Mouse (Mus musculus): ENCODE measurements at regions not wholly inside any gene's neighbourhood (a gene's known extent, or its start where the extent isn't known, plus 50 kb on each side); places are given as distances from the start of the nearest gene placed in this dataset.

GRCm38 (mm10) chr8:86342016-86342684 lies 238.3 kb downstream of the Abcc12 start:
- no peak overlapping the region for H3K4me3 ChIP-seq (ENCODE audit: low read depth, low read length)
- H3K27ac ChIP-seq (ENCODE audit: low read depth), result no peak overlapping the region
- DNase-seq (ENCODE audit: low spot score), result no peak

GRCm38 (mm10) chr8:86338574-86339264 lies 241.8 kb downstream of the Abcc12 start:
- no peak for TF ChIP-seq EP300 (IDR thresholded peaks at IDR 0.05; ENCODE audit: low read depth)
- no peak for TF ChIP-seq CTCF (IDR thresholded peaks at IDR 0.05; ENCODE audit: low read depth)
- WGBS, result 85% methylated on average over 18 of the region's 18 CpGs
- no peaks in the 10 kb centered on the region for H3K9me3 ChIP-seq (replicated peaks; ENCODE audit: control insufficient read depth, low read length)
- no peak for DNase-seq (ENCODE audit: low spot score)
- H3K4me1 ChIP-seq (ENCODE audit: control insufficient read depth, insufficient read depth), result no peaks in the 10 kb centered on the region
- H3K4me2 ChIP-seq (ENCODE audit: low read depth, low read length), result no peak overlapping the region
- H3K27ac ChIP-seq (ENCODE audit: low read depth), result no peak overlapping the region
- H3K36me3 ChIP-seq (replicated peaks; ENCODE audit: control insufficient read depth, insufficient read depth, low read length), result no peaks in the 10 kb centered on the region
- no peak overlapping the region for H3K9ac ChIP-seq (replicated peaks; ENCODE audit: low read depth, low read length)
- H3K27me3 ChIP-seq (ENCODE audit: control insufficient read depth, insufficient read depth, low read length), result no peaks in the 10 kb centered on the region
- no peak overlapping the region for H3K4me3 ChIP-seq (ENCODE audit: low read depth, low read length)
- no peak for ATAC-seq (ENCODE audit: insufficient read depth, low read depth)

More at GRCm38 (mm10) chr8:86342016-86342684, 238.3 kb downstream of the Abcc12 start:
- Histone ChIP-seq H3K4me1 (ENCODE audit: control insufficient read depth, insufficient read depth) (no peaks in the 10 kb centered on the region), H3K9me3 (replicated peaks; ENCODE audit: control insufficient read depth, low read length) (0 out of 2 replicates have a peak, but pooled peaks cover 7% of the 10 kb centered on the region), H3K9ac (replicated peaks; ENCODE audit: low read depth, low read length) (no peak overlapping the region), H3K27me3 (ENCODE audit: control insufficient read depth, insufficient read depth, low read length) (no peaks in the 10 kb centered on the region), H3K36me3 (replicated peaks; ENCODE audit: control insufficient read depth, insufficient read depth, low read length) (no peaks in the 10 kb centered on the region), H3K4me2 (ENCODE audit: low read depth, low read length) (no peak overlapping the region)
- no peak for ATAC-seq (ENCODE audit: insufficient read depth, low read depth)
- no peak for TF ChIP-seq CTCF (IDR thresholded peaks at IDR 0.05; ENCODE audit: low read depth)
- no peak for TF ChIP-seq EP300 (IDR thresholded peaks at IDR 0.05; ENCODE audit: low read depth)
- 52% methylated on average over 8 of the region's 8 CpGs for WGBS

DNA sequence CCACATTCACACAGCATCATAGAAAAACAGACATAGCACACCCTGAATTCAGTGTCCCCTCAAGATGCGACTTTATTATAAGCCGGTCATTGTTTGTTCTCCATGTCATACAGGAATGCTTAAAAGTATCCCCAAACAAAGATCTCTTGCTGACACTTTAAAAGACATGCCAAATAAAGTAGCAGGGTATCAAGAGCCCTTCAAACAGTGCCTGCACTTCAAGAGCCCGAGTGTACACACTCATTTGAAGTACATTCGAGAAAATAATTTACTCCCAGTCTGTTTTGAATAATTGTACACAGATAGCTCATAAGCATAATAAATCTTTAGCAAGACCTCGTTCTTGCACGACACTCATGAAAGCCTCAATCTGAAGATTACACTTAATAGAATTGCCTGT lies 249.1 kb downstream of the Abcc12 start:
- no peaks in the 10 kb centered on the region for H3K27me3 ChIP-seq (ENCODE audit: control insufficient read depth, insufficient read depth, low read length)
- 76% methylated on average over 6 of the region's 6 CpGs for WGBS
- H3K27ac ChIP-seq (ENCODE audit: low read depth), result no peak overlapping the region
- H3K9ac ChIP-seq (replicated peaks; ENCODE audit: low read depth, low read length), result no peak overlapping the region
- ATAC-seq (ENCODE audit: insufficient read depth, low read depth) (no peak), DNase-seq (ENCODE audit: low spot score) (no peak)
- H3K36me3 ChIP-seq (replicated peaks; ENCODE audit: control insufficient read depth, insufficient read depth, low read length), result no peaks in the 10 kb centered on the region
- no peaks in the 10 kb centered on the region for H3K9me3 ChIP-seq (replicated peaks; ENCODE audit: control insufficient read depth, low read length)
- H3K4me1 ChIP-seq (ENCODE audit: control insufficient read depth, insufficient read depth), result no peaks in the 10 kb centered on the region
- no peak overlapping the region for H3K4me2 ChIP-seq (ENCODE audit: low read depth, low read length)
- TF ChIP-seq CTCF (IDR thresholded peaks at IDR 0.05; ENCODE audit: low read depth) (no peak), EP300 (IDR thresholded peaks at IDR 0.05; ENCODE audit: low read depth) (no peak)
- no peak overlapping the region for H3K4me3 ChIP-seq (ENCODE audit: low read depth, low read length)

GRCm38 (mm10) chr8:86328626-86329025 lies 251.9 kb downstream of the Abcc12 start:
- no peak for DNase-seq (ENCODE audit: low spot score)
- Histone ChIP-seq H3K4me2 (ENCODE audit: low read depth, low read length) (no peak overlapping the region), H3K9me3 (replicated peaks; ENCODE audit: control insufficient read depth, low read length) (no peaks in the 10 kb centered on the region), H3K4me1 (ENCODE audit: control insufficient read depth, insufficient read depth) (no peaks in the 10 kb centered on the region), H3K27ac (ENCODE audit: low read depth) (no peak overlapping the region), H3K9ac (replicated peaks; ENCODE audit: low read depth, low read length) (no peak overlapping the region), H3K4me3 (ENCODE audit: low read depth, low read length) (no peak overlapping the region), H3K27me3 (ENCODE audit: control insufficient read depth, insufficient read depth, low read length) (no peaks in the 10 kb centered on the region), H3K36me3 (replicated peaks; ENCODE audit: control insufficient read depth, insufficient read depth, low read length) (no peaks in the 10 kb centered on the region)
- no peak for ATAC-seq (ENCODE audit: insufficient read depth, low read depth)
- TF ChIP-seq CTCF (IDR thresholded peaks at IDR 0.05; ENCODE audit: low read depth), result no peak
- no peak for TF ChIP-seq EP300 (IDR thresholded peaks at IDR 0.05; ENCODE audit: low read depth)
- 58% methylated on average over 7 of the region's 7 CpGs for WGBS

- Histone ChIP-seq H3K4me1 (ENCODE audit: control insufficient read depth, insufficient read depth) (no peaks in the 10 kb centered on the region), H3K27me3 (ENCODE audit: control insufficient read depth, insufficient read depth, low read length) (no peaks in the 10 kb centered on the region), H3K27ac (ENCODE audit: low read depth) (no peak overlapping the region), H3K9me3 (replicated peaks; ENCODE audit: control insufficient read depth, low read length) (no peaks in the 10 kb centered on the region), H3K4me3 (ENCODE audit: low read depth, low read length) (no peak overlapping the region), H3K4me2 (ENCODE audit: low read depth, low read length) (no peak overlapping the region), H3K9ac (replicated peaks; ENCODE audit: low read depth, low read length) (no peak overlapping the region), H3K36me3 (replicated peaks; ENCODE audit: control insufficient read depth, insufficient read depth, low read length) (no peaks in the 10 kb centered on the region)
- TF ChIP-seq EP300 (IDR thresholded peaks at IDR 0.05; ENCODE audit: low read depth) (no peak), CTCF (IDR thresholded peaks at IDR 0.05; ENCODE audit: low read depth) (no peak)
- DNase-seq (ENCODE audit: low spot score), result no peak
- 69% methylated on average over 3 of the region's 3 CpGs for WGBS
- no peak for ATAC-seq (ENCODE audit: insufficient read depth, low read depth)
Observed at GRCm38 (mm10) chr8:86327982-86328381, 252.5 kb downstream of the Abcc12 start.
